In genomic region chr8:117431554-117431953, GRCm38 (mm10) we compare ENCODE assay signal across 18 mouse cellular contexts.
"Had no signal": no experiment of that assay in that cellular context is flagged by ENCODE, and none has a peak within 500 bp of the region (broad histone marks: within the 10 kb centered on the region; RNA-seq: fewer than 3 reads in every experiment).

No protein-coding gene starts in this region.

- H3K9ac ChIP-seq: liver, embryonic 13.5 days; liver, embryonic 15.5 days; liver, postnatal 0 days; midbrain, embryonic 13.5 days; midbrain, embryonic 15.5 days had no signal

- H3K4me3 ChIP-seq: liver, embryonic 13.5 days; liver, embryonic 15.5 days; megakaryocyte, embryonic 14.5 days; midbrain, embryonic 13.5 days; midbrain, embryonic 15.5 days had no signal

- DNase-seq: liver, embryonic 13.5 days; liver, postnatal 0 days; lung, adult 2 months; lung, postnatal 10 days; lung, postnatal 36 days; retina, postnatal 1 day; right cerebral cortex, postnatal 14 days; right cerebral cortex, postnatal 4 days; spleen, adult 18-20 months; thymus, adult 18-20 months; thymus, postnatal 36 days had no signal

- ATAC-seq: liver, postnatal 0 days; midbrain, embryonic 13.5 days; midbrain, embryonic 15.5 days had no signal

- H3K4me1 ChIP-seq: liver, embryonic 13.5 days; liver, embryonic 15.5 days; midbrain, embryonic 15.5 days had no signal

- H3K9me3 ChIP-seq: liver, embryonic 13.5 days; liver, embryonic 15.5 days; megakaryocyte, embryonic 14.5 days; midbrain, embryonic 13.5 days; midbrain, embryonic 15.5 days had no signal

- H3K27ac ChIP-seq: liver, embryonic 13.5 days; liver, embryonic 15.5 days; macrophage; midbrain, embryonic 13.5 days; midbrain, embryonic 15.5 days had no signal

- H3K4me2 ChIP-seq: liver, embryonic 11.5 days; liver, embryonic 13.5 days; liver, embryonic 15.5 days; midbrain, embryonic 11.5 days; midbrain, embryonic 13.5 days; midbrain, embryonic 15.5 days had no signal

- H3K27me3 ChIP-seq: liver, embryonic 13.5 days; liver, embryonic 15.5 days; megakaryocyte, embryonic 14.5 days; midbrain, embryonic 13.5 days; midbrain, embryonic 15.5 days had no signal
